Mouse (Mus musculus) granulocyte monocyte progenitor cell, adult 5-6 weeks (primary cell): ENCODE data around the gene Treml4. TPM values are rescaled to one million over a fixed set of nuclear protein-coding genes. Genes with fewer than 3 reads are reported as not detected.

Source experiments
- ATAC-seq: replicated peaks from 2 replicates; pipeline ENCODE4 v1.8.0; 2016; ENCODE audit warnings: mild to moderate bottlenecking, moderate TSS enrichment, inconsistent platforms; ENCODE audit not compliant: poor library complexity, severe bottlenecking
- total RNA-seq, 2 experiments: library from RNA; stranded (forward) in 1 of 2; stranded (reverse) in 1 of 2; fragments of 200-712, 200-1000 nt in 1 of 2; fragments of >200 nt in 1 of 2; fragmentation: Nextera tagmentation in 1 of 2; gene quantifications; 2 replicates each; pipeline ENCODE4 v1.2.3; 2014 to 2017

Gene Treml4
- total RNA-seq, 2 experiments from 2014 or later = 0.99 to 2.6 TPM

GRCm38 (mm10) chr17:48272598-48272997 is 8.5 kb downstream of the Treml4 start:
- no peak for ATAC-seq

GRCm38 (mm10) chr17:48274098-48274497 is 10.0 kb downstream of the Treml4 start:
- peak; percentile 53 for ATAC-seq

- ATAC-seq = peak; percentile 88
Measured at GRCm38 (mm10) chr17:48274885-48275284, 10.8 kb downstream of the Treml4 start.

- no peak for ATAC-seq
Measured at GRCm38 (mm10) chr17:48275736-48276135, 11.6 kb downstream of the Treml4 start.

GRCm38 (mm10) chr17:48278381-48278780 is 14.3 kb downstream of the Treml4 start:
- no peak for ATAC-seq

- no peak for ATAC-seq
Measured at GRCm38 (mm10) chr17:48279002-48279401, 14.9 kb downstream of the Treml4 start.

GRCm38 (mm10) chr17:48280943-48281738 is 17.0 kb downstream of the Treml4 start:
- ATAC-seq = peak; percentile 26; the same call in 1 of the 2 replicates

- peak; percentile 34; the same call in 1 of the 2 replicates for ATAC-seq
Measured at GRCm38 (mm10) chr17:48281739-48282085, 17.6 kb downstream of the Treml4 start.

GRCm38 (mm10) chr17:48286765-48287164 is 22.7 kb downstream of the Treml4 start:
- peak; percentile 99 for ATAC-seq

- peak; percentile 44 for ATAC-seq
Measured at GRCm38 (mm10) chr17:48287276-48287675, 23.2 kb downstream of the Treml4 start.

- ATAC-seq = peak; percentile 82
Measured at GRCm38 (mm10) chr17:48293500-48294194, 29.6 kb downstream of the Treml4 start.

- ATAC-seq = peak; percentile 20
Measured at GRCm38 (mm10) chr17:48299203-48299602, 35.1 kb downstream of the Treml4 start, which contains the start of gene Treml2. Gene Treml2, plus strand, starts transcription at chr17:48299498.

GRCm38 (mm10) chr17:48299756-48300155 is 35.7 kb downstream of the Treml4 start:
- ATAC-seq = no peak

GRCm38 (mm10) chr17:48300199-48300598 is 36.1 kb downstream of the Treml4 start:
- peak; percentile 86 for ATAC-seq

GRCm38 (mm10) chr17:48300861-48301260 is 36.8 kb downstream of the Treml4 start:
- peak; percentile 80 for ATAC-seq

GRCm38 (mm10) chr17:48301792-48302191 is 37.7 kb downstream of the Treml4 start:
- no peak for ATAC-seq

- ATAC-seq = no peak
Measured at GRCm38 (mm10) chr17:48312124-48312523, 48.0 kb downstream of the Treml4 start.

- peak; percentile 90 for ATAC-seq
Measured at GRCm38 (mm10) chr17:48315905-48316579, 51.9 kb downstream of the Treml4 start, which contains the start of gene B430306N03Rik. Gene B430306N03Rik, plus strand, starts transcription at chr17:48316141.

- ATAC-seq = no peak
Measured at GRCm38 (mm10) chr17:48318686-48319085, 54.6 kb downstream of the Treml4 start.

GRCm38 (mm10) chr17:48321279-48321678 is 57.2 kb downstream of the Treml4 start:
- no peak for ATAC-seq

- 0 out of 2 replicates have a peak, but pooled peaks have one; percentile 4 for ATAC-seq
Measured at GRCm38 (mm10) chr17:48323236-48323635, 59.1 kb downstream of the Treml4 start.
